Mouse (Mus musculus) stomach, postnatal 0 days (tissue): ENCODE results near the gene Pgghg.

ENCODE experiments used
- CTCF ChIP-seq: IDR thresholded peaks from 2 replicates; pipeline ENCODE4 v1.5.1; 2016; ENCODE audit warnings: antibody characterized with exemption, low read depth, mild to moderate bottlenecking, moderate library complexity
- EP300 ChIP-seq: optimal IDR thresholded peaks from 2 replicates; pipeline ENCODE3; 2016; ENCODE audit warnings: antibody characterized with exemption

DNA sequence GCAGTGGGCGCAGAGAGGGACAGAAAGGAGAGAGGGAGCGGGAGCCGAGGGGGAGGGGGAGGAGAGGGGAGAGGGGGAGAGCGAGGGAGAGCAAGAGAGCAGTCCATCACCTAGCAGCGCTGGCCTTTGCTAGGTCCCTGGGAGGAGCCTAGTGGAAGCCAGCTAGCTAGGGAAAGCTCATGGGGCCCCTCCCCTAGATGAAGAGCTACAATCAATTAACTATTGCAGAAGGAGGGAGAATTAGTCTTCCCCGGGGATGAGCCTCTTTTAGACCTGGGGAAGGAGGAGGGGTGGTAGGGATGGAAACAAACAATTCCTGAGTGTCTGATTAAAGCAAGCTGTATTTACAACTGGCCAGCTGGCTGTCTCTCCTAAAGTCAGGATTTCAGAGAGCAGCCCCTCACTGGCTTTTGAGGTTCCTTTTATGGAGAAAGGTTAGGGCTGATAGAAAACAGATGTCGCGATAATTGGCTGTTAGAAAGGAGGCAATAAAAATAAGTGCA lies 1.5 kb upstream of the Pgghg start:
- no peak for TF ChIP-seq CTCF
- TF ChIP-seq EP300, result no peak
